Mouse (Mus musculus) CD4-positive, CD25-positive, alpha-beta regulatory T cell, adult 4 months (primary cell): ENCODE data around the gene Gm28360. TPM values are rescaled to one million over a fixed set of nuclear protein-coding genes. Genes with fewer than 3 reads are reported as not detected.
"Not testable (repeated sequence)": the region's sequence is repeated elsewhere in the genome, so short reads cannot be mapped to it uniquely, and the experiment has no call there.

Experiments
- ATAC-seq: one replicate; pipeline ENCODE4 v1.8.0; 2017
- polyA plus RNA-seq, 2 experiments: library from polyadenylated mRNA; unstranded; fragments of 100-300 nt; shearing (Covaris generic); gene quantifications; one replicate each; pipeline ENCODE4 v1.2.1; 2017

The Gm28360 gene
- polyA plus RNA-seq = not detected

- not testable (repeated sequence) for ATAC-seq
Measured at GRCm38 (mm10) chr1:117829781-117830180, at the start of gene Gm28360. Gene Gm28360 (plus strand): TSS chr1:117830081.

GRCm38 (mm10) chr1:117780833-117781232 is 49.0 kb upstream of the Gm28360 start, which contains the start of gene B020011L13Rik:
Gene B020011L13Rik (plus strand): TSS chr1:117781133.
- not testable (repeated sequence) for ATAC-seq

GRCm38 (mm10) chr1:117816271-117816670 is 13.6 kb upstream of the Gm28360 start:
- not testable (repeated sequence) for ATAC-seq

GRCm38 (mm10) chr1:117851718-117852117 is 21.8 kb downstream of the Gm28360 start:
- not testable (repeated sequence) for ATAC-seq

Other genes starting within 250 kb of the Gm28360 start
- gene Gm28363, start 132.9 kb upstream of the Gm28360 start, polyA plus RNA-seq = not detected
- not detected for gene B020011L13Rik, start 48.9 kb upstream of the Gm28360 start, polyA plus RNA-seq
- not detected for gene Gm28168, start 97.9 kb downstream of the Gm28360 start, polyA plus RNA-seq
- gene Gm7145, start 135.9 kb downstream of the Gm28360 start, polyA plus RNA-seq = not detected